Mouse (Mus musculus) sigmoid colon, adult 10 weeks (tissue): ENCODE data around the gene Eps8l1. TPM values are rescaled to one million over a fixed set of nuclear protein-coding genes. Genes with fewer than 3 reads are reported as not detected.

Experiments used
- polyA plus RNA-seq: library from polyadenylated mRNA; stranded (reverse); fragments of 350-450 nt; fragmentation: Illumina TruSeq; extraction: RNeasy Lipid Tissue Mini Kit (QIAGEN cat#74804); gene quantifications from one replicate; pipeline ENCODE4 v1.2.3, GENCODE M21; 2014; ENCODE audit warnings: low read depth, low replicate concordance

The Eps8l1 gene
- polyA plus RNA-seq, result 2.2 TPM

DNA sequence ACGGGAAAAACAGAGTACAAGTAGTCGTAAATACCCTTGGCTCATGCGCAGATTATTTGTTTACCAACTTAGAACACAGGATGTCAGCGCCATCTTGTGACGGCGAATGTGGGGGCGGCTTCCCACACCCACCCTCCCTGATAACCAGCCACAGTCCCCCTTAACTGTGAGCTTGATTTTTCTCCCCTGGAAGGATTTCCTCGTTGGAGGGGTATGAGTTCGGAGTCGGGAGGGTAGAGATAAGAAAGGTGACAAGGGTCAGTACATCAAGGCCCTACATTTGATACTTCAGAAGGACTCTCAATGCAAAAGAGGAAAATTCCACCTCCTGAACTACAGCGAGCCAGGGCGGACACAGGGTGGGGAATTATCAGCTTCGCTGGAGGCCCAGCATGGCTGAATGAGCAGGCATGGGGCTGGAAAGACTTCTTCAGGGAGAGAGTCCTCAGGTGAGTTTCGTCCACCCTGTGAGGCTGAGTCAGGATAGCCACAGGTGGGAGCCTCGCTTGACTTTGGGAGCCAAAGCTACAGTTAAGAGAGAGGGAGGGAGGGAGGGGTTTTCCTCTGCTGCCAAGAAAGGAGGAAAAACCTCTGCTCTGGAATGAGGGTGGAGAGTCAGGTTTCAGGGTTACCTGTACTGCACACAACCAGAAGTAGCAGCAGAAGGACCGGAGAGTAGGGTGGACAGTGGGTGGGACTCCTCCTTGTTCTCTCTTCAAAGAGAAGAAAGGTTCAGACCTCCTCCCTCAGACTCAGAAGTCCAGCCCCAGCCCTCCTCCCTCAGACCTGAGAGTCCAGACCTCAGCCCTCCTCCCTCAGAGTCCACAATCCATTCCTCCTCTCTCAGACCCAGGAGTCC, at the start of gene Eps8l1:
TSS of gene Eps8l1 (plus strand) at position 99 of the 859 bp plus-strand sequence.

DNA sequence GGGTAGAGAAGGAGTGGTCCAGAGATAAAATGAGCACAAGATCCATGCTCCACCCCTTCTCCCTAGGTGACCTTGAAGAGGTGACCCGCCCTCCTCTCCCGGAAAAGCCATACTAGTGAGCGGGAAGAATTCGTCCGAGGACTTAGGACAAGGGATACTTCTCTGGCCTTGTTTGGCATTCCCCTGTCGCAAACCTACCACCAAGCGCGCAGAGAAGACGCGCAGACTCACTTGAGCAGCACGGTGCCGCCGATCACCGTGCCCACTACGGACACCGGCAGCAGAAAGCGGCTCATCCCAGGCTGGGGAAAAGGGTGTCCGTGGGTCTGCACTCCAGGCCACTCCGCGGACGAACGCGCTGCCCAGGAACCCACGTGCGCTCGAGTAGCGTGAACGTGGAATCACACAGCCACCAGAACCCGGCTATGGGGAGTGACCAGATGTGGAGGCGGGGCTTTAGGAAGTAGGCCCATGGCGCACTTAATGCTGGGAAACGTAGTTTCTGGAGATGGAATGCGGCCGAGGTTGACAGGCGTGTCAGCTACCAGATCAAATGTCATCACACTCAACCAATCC, 15.2 kb upstream of the Eps8l1 start, which contains the start of gene Rdh13:
TSS of gene Rdh13 (minus strand) at position 434 of the 576 bp plus-strand sequence.

DNA sequence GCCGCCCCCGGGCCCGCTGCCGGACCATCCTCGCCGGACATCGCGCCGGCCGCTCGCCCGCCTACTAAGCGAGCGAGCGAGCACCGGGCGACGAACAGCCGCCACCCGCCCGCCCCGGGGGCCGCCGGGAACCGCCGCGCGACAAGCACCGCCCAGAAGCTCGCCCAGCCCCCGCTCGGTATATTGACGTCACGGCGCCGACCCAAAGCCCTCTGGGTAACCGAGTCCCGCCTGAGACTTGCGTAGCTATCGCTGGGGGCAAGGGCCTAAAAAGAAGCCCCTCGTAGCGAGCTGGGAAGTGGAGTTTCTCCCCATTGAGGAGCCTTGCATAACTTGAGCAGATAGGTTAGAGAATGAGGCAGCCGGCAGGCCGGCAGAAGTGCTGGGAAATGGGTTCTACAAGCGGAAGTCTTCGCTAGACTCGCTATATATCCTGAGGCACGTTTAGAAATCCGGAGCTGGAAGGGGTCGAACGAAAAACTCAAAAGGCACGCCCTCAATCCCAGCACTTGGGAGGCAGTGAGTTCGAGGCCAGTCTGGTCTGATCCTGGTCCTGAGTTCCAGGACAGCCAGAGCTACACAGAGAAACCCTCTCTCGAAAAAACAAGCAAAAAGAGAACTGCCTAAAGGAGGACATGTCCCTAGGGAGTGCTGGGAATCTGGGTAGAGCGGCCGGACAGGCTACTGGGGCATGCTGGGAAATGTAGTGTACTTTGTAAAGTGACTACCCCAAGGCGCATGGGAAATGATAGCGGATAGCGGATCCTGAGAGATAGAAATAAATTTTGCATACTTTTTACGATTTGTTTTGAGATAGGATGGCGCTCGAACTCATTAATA, 41.3 kb downstream of the Eps8l1 start, which contains the start of gene Ppp1r12c:
TSS of gene Ppp1r12c (minus strand) at position 123 of the 840 bp plus-strand sequence.

DNA sequence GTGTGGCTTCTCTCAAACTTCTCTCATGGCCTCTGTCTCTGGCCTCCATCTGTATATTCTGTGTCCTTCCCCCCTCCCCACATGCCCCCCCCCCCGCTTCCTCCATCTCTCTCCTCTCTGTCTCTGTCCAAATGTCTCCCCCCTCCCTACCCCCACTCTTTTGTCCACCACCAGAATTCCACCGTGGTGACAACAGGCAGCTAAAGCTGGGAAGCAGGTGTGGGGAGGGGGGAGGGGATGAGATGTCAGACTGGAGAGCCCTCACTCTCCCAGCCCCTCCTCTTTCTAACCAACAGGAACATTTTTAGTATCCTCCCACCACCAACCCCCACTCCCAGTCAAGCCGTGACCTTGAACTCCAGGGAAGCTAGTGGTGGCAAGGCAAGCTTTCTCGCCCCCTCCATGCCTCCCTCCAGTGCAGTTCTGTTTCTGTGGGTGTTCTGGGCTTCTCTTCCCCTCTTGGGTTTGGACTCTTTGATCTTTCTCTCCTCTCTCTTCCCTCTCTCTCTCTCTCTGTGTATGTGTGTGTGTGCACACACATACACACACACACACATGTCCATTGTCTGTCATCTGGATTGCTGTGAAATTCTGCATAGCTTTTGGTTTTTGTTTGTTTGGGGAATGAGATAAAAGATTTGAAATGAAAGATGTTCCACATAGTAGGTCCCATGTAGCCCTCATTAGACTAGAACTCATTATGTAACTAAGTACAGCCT, 56.0 kb downstream of the Eps8l1 start, which contains the start of gene Tnnt1:
TSS of gene Tnnt1 (minus strand) at position 51 of the 719 bp plus-strand sequence.

DNA sequence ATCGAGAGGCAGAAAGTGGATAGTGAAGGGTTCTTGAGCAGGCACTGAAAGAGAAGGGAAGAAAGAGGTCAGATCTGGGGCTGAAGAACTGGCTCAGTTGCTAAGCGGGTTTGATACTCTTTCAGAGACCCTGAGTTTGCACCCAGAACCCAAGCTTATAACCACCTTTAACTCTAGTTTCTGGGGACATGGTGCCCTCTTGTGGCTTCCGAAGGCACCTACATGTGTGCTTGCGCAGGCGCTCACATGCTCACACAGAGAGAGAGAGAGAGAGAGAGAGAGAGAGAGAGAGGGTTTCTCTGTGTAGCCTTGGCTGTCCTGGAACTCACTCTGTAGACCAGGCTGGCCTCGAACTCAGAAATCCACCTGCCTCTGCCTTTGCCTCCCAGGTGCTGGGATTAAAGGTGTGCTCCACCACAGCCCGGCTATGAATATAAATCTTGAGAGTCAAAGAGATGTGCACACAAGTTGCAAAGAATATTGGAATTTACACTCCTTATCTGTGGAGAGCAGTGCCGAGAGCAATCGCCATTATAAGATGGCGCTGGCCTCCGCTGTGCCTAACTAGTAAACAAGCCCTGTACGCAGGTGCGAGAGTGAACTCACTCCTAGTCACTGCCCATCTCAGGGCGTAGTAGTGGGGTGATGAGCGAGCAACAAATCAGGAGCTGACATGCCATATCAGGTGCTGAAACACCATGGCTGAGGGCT, 63.9 kb downstream of the Eps8l1 start, which contains the start of gene Tnni3:
TSS of gene Tnni3 (minus strand) at position 18 of the 711 bp plus-strand sequence.

Other genes starting within 250 kb of the Eps8l1 start
- 2.7 TPM for gene Lilra5, start 222.9 kb upstream of the Eps8l1 start, polyA plus RNA-seq
- 0.69 TPM for gene Ncr1, start 123.0 kb upstream of the Eps8l1 start, polyA plus RNA-seq
- gene Gp6, start 62.9 kb upstream of the Eps8l1 start, polyA plus RNA-seq, result 2.2 TPM
- 10.5 TPM for gene Rdh13, start 15.0 kb upstream of the Eps8l1 start, polyA plus RNA-seq
- 12.5 TPM for gene Ppp1r12c, start 41.0 kb downstream of the Eps8l1 start, polyA plus RNA-seq
- not detected for gene Tnnt1, start 55.7 kb downstream of the Eps8l1 start, polyA plus RNA-seq
- not detected for gene Tnni3, start 63.6 kb downstream of the Eps8l1 start, polyA plus RNA-seq
- not detected for gene Dnaaf3, start 71.8 kb downstream of the Eps8l1 start, polyA plus RNA-seq
- 1.2 TPM for gene Syt5, start 86.9 kb downstream of the Eps8l1 start, polyA plus RNA-seq
- gene Ptprh, start 143.4 kb downstream of the Eps8l1 start, polyA plus RNA-seq, result 17.8 TPM
- gene Tmem86b, start 170.7 kb downstream of the Eps8l1 start, polyA plus RNA-seq, result 0.88 TPM
- 12.3 TPM for gene Ppp6r1, start 198.3 kb downstream of the Eps8l1 start, polyA plus RNA-seq
- gene Hspbp1, start 224.4 kb downstream of the Eps8l1 start, polyA plus RNA-seq, result not detected
- gene Brsk1, start 229.9 kb downstream of the Eps8l1 start, polyA plus RNA-seq, result 0.35 TPM